Mouse (Mus musculus) thymus, adult 2 months (tissue): ENCODE measurements around the gene Hist1h3a. TPM values are rescaled to one million over a fixed set of nuclear protein-coding genes. Genes with fewer than 3 reads are reported as not detected.

ENCODE experiments used
- DNase-seq: peaks from one replicate; pipeline ENCODE4 v3.0.0; 2021
- H3K27ac ChIP-seq: fragments of 200-500 bp; 2 replicates; pipeline ENCODE4 v1.5.1; 2012; ENCODE audit warnings: low read length, control low read depth; ENCODE audit not compliant: control insufficient read depth, insufficient read depth
- H3K27me3 ChIP-seq: fragments of 200-500 bp; 2 replicates; pipeline ENCODE4 v1.6.1; 2012; ENCODE audit warnings: mild to moderate bottlenecking, low read length, moderate library complexity, mixed read lengths; ENCODE audit not compliant: control insufficient read depth, insufficient read depth
- H3K36me3 ChIP-seq: fragments of 200-500 bp; 2 replicates; pipeline ENCODE4 v1.6.1; 2012; ENCODE audit warnings: mild to moderate bottlenecking, low read length, moderate library complexity; ENCODE audit not compliant: control insufficient read depth, insufficient read depth
- H3K4me1 ChIP-seq: fragments of 200-500 bp; replicated peaks from 2 replicates; pipeline ENCODE4 v1.6.1; 2012; ENCODE audit warnings: low read length; ENCODE audit not compliant: control insufficient read depth, insufficient read depth
- H3K4me3 ChIP-seq: fragments of 200-500 bp; 2 replicates; pipeline ENCODE4 v1.5.1; 2012; ENCODE audit warnings: mild to moderate bottlenecking, low read length, control low read depth, moderate library complexity; ENCODE audit not compliant: control insufficient read depth, insufficient read depth
- CTCF ChIP-seq: fragments of 200-500 bp; IDR thresholded peaks from 2 replicates; pipeline ENCODE4 v1.5.1; 2012; ENCODE audit warnings: mild to moderate bottlenecking, control low read depth, low read length, moderate library complexity, borderline replicate concordance; ENCODE audit not compliant: control insufficient read depth, poor library complexity, insufficient read depth; ENCODE audit errors: extremely low read depth
- POLR2A ChIP-seq: fragments of 200-500 bp; IDR thresholded peaks from 2 replicates; pipeline ENCODE4 v1.6.1; 2012; ENCODE audit warnings: mild to moderate bottlenecking, low read length, control low read depth, moderate library complexity; ENCODE audit not compliant: control insufficient read depth, poor library complexity, insufficient read depth; ENCODE audit errors: extremely low read depth
- WGBS: fragments of 180-500 bp; shearing (Covaris S2); methylation state at CpG from one replicate; pipeline ENCODE4 v1.1.7; 2018; 5-methylcytosine and 5-hydroxymethylcytosine counted together
- polyA plus RNA-seq: library from polyadenylated mRNA; depleted of rRNA; stranded (reverse); fragments of >200 nt; gene quantifications from 2 replicates; pipeline ENCODE4 v1.2.3, GENCODE M21; 2012

Hist1h3a gene
- polyA plus RNA-seq, 1 experiment = 348 TPM

DNA sequence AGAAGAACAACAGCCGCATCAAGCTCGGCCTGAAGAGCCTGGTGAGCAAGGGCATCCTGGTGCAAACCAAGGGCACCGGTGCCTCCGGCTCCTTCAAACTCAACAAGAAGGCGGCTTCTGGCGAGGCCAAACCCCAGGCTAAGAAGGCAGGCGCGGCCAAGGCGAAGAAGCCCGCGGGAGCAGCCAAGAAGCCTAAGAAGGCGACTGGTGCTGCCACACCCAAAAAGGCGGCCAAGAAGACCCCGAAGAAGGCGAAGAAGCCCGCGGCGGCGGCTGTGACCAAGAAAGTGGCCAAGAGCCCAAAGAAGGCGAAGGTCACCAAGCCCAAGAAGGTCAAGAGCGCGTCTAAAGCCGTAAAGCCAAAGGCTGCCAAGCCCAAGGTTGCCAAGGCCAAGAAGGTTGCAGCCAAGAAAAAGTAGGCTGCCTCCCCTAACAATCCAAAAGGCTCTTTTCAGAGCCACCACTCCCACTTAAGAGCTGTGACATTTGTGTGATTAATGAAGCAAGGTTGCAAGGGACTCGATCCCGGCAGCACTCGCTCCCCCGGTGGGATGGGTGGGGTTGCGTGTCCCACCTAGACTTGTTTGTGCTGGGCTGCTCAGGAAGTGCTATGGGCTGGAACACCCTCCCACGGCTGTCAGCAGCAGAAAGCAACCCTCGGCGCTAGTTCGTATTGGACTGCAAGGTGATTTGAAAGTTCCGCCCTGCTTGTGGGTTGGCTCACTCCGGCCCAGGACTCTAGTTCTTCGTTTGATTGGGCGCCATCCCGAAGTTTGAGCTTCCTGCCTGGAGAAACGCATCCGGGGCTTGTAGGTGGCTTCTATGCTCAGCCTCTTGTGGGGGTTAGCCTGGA, 22.9 kb downstream of the Hist1h3a start:
- H3K36me3 ChIP-seq = no peaks in the 10 kb centered on the region
- H3K27ac ChIP-seq = peak overlapping the region; percentile 99
- peak; percentile 86 for DNase-seq
- no peaks in the 10 kb centered on the region for H3K27me3 ChIP-seq
- under 1% methylated on average over 39 of the region's 39 CpGs for WGBS
- TF ChIP-seq CTCF (no peak), POLR2A (peak; percentile 81)
- H3K4me1 ChIP-seq = no peaks in the 10 kb centered on the region
- peak overlapping the region; percentile 85 for H3K4me3 ChIP-seq

DNA sequence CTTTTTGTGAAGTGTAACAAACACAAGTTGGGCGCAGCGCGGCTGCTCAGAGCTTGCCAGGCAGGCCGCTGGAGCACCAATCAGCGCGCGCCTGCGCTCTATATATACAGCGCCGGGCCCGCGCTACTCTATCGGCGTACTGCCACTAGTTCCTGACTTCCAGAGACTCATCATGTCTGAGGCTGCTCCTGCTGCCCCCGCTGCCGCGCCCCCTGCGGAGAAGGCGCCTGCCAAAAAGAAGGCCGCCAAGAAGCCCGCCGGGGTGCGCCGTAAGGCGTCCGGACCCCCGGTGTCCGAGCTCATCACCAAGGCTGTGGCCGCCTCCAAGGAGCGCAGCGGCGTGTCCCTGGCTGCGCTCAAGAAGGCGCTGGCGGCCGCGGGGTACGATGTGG, 23.5 kb downstream of the Hist1h3a start, which contains the start of gene Hist1h1c:
Gene Hist1h1c (plus strand): TSS at position 132 of the 392 bp plus-strand sequence.
- H3K4me1 ChIP-seq = no peaks in the 10 kb centered on the region
- H3K27me3 ChIP-seq = no peaks in the 10 kb centered on the region
- peak; percentile 61; the same call in 1 of the 2 replicates for TF ChIP-seq CTCF
- TF ChIP-seq POLR2A = peak; percentile 99
- peak within 1 kb of the TSS; percentile 99 for H3K27ac ChIP-seq
- WGBS = under 1% methylated on average over 38 of the region's 38 CpGs
- H3K4me3 ChIP-seq = peak within 1 kb of the TSS; percentile 85
- peak; percentile 94 for DNase-seq
- H3K36me3 ChIP-seq = no peaks in the 10 kb centered on the region

DNA sequence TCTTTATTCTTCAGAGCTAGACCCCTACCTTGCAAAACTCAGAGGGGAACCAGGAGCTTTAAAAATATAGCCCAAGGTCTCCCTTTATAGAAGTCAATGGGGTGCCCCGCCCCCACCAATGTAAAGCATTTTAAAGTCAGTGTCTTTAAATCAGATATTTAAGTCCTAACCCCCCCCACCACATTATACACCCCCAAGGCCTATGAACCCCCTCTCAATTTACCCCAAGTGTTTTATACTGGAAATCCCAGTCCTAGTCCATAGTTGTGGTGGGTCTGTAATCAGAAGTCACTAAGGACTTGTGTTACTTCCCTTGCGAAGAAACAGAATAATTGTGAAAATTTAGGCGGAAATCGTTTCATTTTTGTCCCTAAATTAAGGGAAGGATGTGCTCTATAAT, 24.1 kb downstream of the Hist1h3a start:
- no peaks in the 10 kb centered on the region for H3K27me3 ChIP-seq
- 27% methylated on average over 4 of the region's 4 CpGs for WGBS
- H3K4me1 ChIP-seq = no peaks in the 10 kb centered on the region
- no peak for TF ChIP-seq CTCF
- no peak for TF ChIP-seq POLR2A
- no peak overlapping the region for H3K4me3 ChIP-seq
- peak overlapping the region; percentile 71; the same call in 1 of the 2 replicates for H3K27ac ChIP-seq
- H3K36me3 ChIP-seq = no peaks in the 10 kb centered on the region
- DNase-seq = peak; percentile 40

DNA sequence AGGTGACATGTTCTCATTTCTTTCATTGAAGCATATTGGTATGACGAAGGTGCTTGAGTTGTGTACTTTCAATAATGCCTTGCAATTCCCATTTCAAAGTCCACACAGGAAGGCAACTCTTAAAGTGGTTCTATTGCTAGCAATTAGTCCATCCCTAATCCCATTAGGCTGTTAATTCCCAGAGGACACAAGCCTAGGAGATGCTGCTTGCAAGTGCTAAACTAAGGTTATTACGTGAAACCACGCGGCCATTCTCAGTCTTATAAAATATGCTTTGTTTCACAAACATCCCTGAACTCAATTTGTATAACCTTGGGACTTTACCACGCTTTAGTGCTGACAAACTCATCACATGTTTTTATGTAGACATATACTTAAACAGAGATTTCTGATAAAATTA, 25.1 kb downstream of the Hist1h3a start:
- Histone ChIP-seq H3K27me3 (no peaks in the 10 kb centered on the region), H3K27ac (no peak overlapping the region), H3K4me1 (no peaks in the 10 kb centered on the region), H3K36me3 (no peaks in the 10 kb centered on the region), H3K4me3 (no peak overlapping the region)
- no peak for DNase-seq
- TF ChIP-seq CTCF (no peak), POLR2A (no peak)
- WGBS = 98% methylated on average over 5 of the region's 5 CpGs

DNA sequence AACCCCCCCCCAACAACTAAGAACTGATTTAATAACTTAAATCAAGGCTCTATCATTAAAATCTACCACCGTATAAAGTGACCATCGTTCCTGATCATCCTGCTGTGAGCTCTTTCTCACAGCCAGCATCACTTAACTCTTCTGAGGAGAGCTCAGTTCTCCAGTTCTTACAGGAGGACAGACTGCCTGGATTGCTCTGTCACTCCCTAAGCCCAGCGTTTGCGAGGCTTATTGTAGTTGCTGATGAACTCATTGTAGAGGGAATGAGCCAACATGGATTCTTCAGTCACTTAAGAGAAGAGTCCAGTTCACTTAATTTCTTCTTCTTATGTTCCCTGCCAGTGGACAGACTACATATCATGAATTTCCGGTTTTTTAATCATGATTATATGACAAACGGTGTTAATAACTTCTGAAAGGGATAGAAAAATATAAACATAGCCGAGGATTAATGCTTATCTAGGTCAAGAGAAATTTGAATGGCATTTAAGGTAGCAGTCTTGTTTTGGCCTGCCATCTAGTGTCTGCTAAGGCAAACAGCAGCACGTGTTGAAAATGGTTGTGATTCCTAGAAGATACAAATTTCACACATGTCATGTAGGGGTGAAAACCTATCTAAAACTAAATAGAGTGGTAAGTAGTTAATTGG, 29.9 kb downstream of the Hist1h3a start:
- peak; percentile 46 for DNase-seq
- Histone ChIP-seq H3K27ac (no peak overlapping the region), H3K36me3 (no peaks in the 10 kb centered on the region), H3K27me3 (no peaks in the 10 kb centered on the region), H3K4me1 (peaks cover 18% of the 10 kb centered on the region), H3K4me3 (no peak overlapping the region)
- TF ChIP-seq POLR2A (no peak), CTCF (no peak)
- 34% methylated on average over 8 of the region's 8 CpGs for WGBS

DNA sequence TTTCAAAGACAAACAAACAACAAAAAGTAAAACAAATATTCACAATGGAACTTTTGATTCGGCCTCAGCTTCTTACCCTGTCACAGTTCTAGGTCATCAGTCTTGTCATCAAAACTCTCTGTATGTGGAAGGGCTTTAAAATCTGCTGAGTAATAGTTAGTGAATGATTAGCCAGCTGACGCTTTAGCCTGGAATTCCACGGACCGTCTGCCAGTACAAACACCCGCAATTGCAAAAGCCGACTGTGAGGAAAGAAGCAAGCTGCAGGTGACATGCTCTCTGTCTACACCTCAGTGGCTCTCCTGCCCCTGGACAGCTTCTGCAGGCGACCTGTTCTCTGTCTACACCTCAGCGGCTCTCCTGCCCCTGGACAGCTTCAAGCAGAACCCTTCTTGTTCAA, 31.7 kb downstream of the Hist1h3a start:
- DNase-seq = no peak
- WGBS = 90% methylated on average over 8 of the region's 8 CpGs
- no peak overlapping the region for H3K27ac ChIP-seq

More for the DNA sequence above, 31.7 kb downstream of the Hist1h3a start:
- Histone ChIP-seq H3K4me1 (peaks cover 18% of the 10 kb centered on the region), H3K4me3 (no peak overlapping the region), H3K27me3 (no peaks in the 10 kb centered on the region), H3K36me3 (no peaks in the 10 kb centered on the region)
- TF ChIP-seq POLR2A (no peak), CTCF (no peak)
